Mouse (Mus musculus): ENCODE results near the gene Dynlt1a. TPM values are rescaled to one million over a fixed set of nuclear protein-coding genes. Genes with fewer than 3 reads are reported as not detected.
"Not testable (repeated sequence)": the region's sequence is repeated elsewhere in the genome, so short reads cannot be mapped to it uniquely, and the experiment has no call there.

The Dynlt1a gene
- polyA plus RNA-seq, 1 experiment: 10.5 TPM

- H3K4me1 ChIP-seq (ENCODE audit: control insufficient read depth, insufficient read depth, low read length): not testable (repeated sequence)
- peak overlapping the region; percentile 44 for H3K4me3 ChIP-seq (ENCODE audit: insufficient read depth, low read length)
- H3K27ac ChIP-seq (ENCODE audit: insufficient read depth, low read length): peak overlapping the region; percentile 81; the same call in 1 of the 2 replicates
Measured at GRCm38 (mm10) chr17:6257070-6257456, 60.2 kb downstream of the Dynlt1a start.

DNA sequence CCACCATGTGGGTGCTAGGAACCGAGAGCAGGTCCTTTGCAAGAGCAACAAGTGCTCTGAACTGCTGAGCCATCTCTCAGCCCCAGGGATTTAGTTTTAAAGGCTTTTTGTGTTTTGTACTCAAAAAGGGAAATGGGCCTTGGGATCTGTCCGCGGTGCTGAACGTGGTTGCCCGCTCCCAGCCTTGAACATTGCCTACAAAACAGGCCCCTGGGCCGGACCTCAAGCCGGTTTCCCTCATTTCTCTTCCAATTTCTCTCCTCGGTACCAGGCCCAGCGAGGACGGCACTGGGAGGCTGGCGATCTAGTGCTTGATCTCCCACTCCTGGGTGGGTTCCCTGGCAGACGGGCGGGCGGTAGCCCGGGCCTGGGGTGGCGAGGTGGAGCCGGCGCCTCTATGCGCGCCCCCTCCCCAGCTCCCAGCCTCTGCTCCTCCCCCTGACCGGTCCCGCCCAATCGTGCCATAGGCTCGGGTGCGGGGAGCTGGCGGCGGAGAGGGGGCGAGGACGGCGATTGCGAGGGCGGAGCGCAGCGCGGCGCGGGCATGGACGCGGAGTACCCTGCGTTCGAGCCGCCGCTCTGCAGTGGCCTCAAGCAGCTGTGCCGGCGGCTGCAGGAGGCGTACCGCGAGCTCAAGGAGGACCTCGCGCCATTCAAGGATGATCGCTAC, 60.8 kb downstream of the Dynlt1a start, which contains the start of gene Tmem181a:
Gene Tmem181a, plus strand, starts transcription at position 461 of the 670 bp plus-strand sequence.
- peak within 1 kb of the TSS; percentile 44 for H3K4me3 ChIP-seq (ENCODE audit: insufficient read depth, low read length)
- peak within 1 kb of the TSS; percentile 81; the same call in 1 of the 2 replicates for H3K27ac ChIP-seq (ENCODE audit: insufficient read depth, low read length)
- H3K4me1 ChIP-seq (ENCODE audit: control insufficient read depth, insufficient read depth, low read length): not testable (repeated sequence)

Other genes with a start within 250 kb of the Dynlt1a start
- 24.3 and 25.2 TPM in 2 replicates for gene Serac1, start 237.8 kb downstream of the Dynlt1a start, polyA plus RNA-seq (2012; rRNA removed)
- 83.4 and 86.6 TPM in 2 replicates for gene Gtf2h5, start 237.7 kb downstream of the Dynlt1a start, polyA plus RNA-seq (2012; rRNA removed)
- 79.1 and 82.0 TPM in 2 replicates for gene Tulp4, start 211.1 kb downstream of the Dynlt1a start, polyA plus RNA-seq (2012; rRNA removed)
- gene Tmem181a, start 60.6 kb downstream of the Dynlt1a start, polyA plus RNA-seq (2012; rRNA removed): 67.3 and 70.8 TPM in 2 replicates
- 86.0 and 92.2 TPM in 2 replicates for gene Dynlt1b, start 112.6 kb upstream of the Dynlt1a start, polyA plus RNA-seq (2012; rRNA removed)